ENCODE assay signal across 23 mouse cellular contexts in genomic region chr14:118272594-118273555, GRCm38 (mm10). TPM values are rescaled to one million over a fixed set of nuclear protein-coding genes. Genes with fewer than 3 reads are reported as not detected.
"Had no signal": no experiment of that assay in that cellular context is flagged by ENCODE, and none has a peak within 500 bp of the region (broad histone marks: within the 10 kb centered on the region; RNA-seq: fewer than 3 reads in every experiment).

No protein-coding gene starts in this region.

- H3K27ac ChIP-seq: limb, embryonic 13.5 days; liver, embryonic 14.5 days; midbrain, embryonic 12.5 days; neural tube, embryonic 15.5 days had no signal

- H3K4me3 ChIP-seq: limb, embryonic 13.5 days; megakaryocyte, embryonic 14.5 days; midbrain, embryonic 12.5 days; myocyte; neural tube, embryonic 15.5 days had no signal

- H3K4me1 ChIP-seq: limb, embryonic 13.5 days; megakaryocyte, embryonic 14.5 days; midbrain, embryonic 12.5 days; neural tube, embryonic 15.5 days had no signal

- H3K4me2 ChIP-seq: limb, embryonic 13.5 days; midbrain, embryonic 12.5 days; neural tube, embryonic 15.5 days had no signal

- H3K9ac ChIP-seq: limb, embryonic 13.5 days; liver, embryonic 14.5 days; midbrain, embryonic 12.5 days; neural tube, embryonic 15.5 days had no signal

- H3K9me3 ChIP-seq: limb, embryonic 13.5 days; megakaryocyte, embryonic 14.5 days; midbrain, embryonic 12.5 days; neural tube, embryonic 15.5 days had no signal

- H3K27me3 ChIP-seq: megakaryocyte, embryonic 14.5 days; midbrain, embryonic 12.5 days; neural tube, embryonic 15.5 days had no signal

- H3K36me3 ChIP-seq: limb, embryonic 13.5 days; midbrain, embryonic 12.5 days; neural tube, embryonic 15.5 days had no signal

- ATAC-seq: lung, postnatal 0 days had no signal

- DNase-seq: kidney, adult 18-20 months; kidney, postnatal 10 days; kidney, postnatal 4 days; left cerebral cortex, postnatal 4 days; lung, adult 18-20 months; lung, postnatal 4 days; right cerebral cortex, adult 18-20 months; thymus, postnatal 14 days had no signal

RNA-seq across cellular contexts. Expression of gene Gm9376, which starts 6.1 kb away (rescaled TPM):
- total RNA-seq: layer of hippocampus, adult 8-10 months; layer of hippocampus, postnatal 14 days; left cerebral cortex, adult 18-20 months; left cerebral cortex, postnatal 10 days; left cerebral cortex, postnatal 4 days; liver, adult 2 months had no signal
- polyA plus RNA-seq: kidney, embryonic 14.5 days; limb, embryonic 13.5 days; liver, adult 2 months; liver, embryonic 14.5 days; lung, postnatal 0 days; midbrain, embryonic 12.5 days; myocyte; neural tube, embryonic 11.5 days; neural tube, embryonic 15.5 days; urinary bladder, adult 2 months had no signal

RNA-seq across cellular contexts. Expression of gene Sox21, which starts 36.0 kb away (rescaled TPM):
- total RNA-seq: liver, adult 2 months had no signal
- polyA plus RNA-seq: kidney, embryonic 14.5 days; liver, adult 2 months; liver, embryonic 14.5 days; myocyte had no signal
